Mouse (Mus musculus) limb, embryonic 15.5 days (tissue): ENCODE results near the gene Pygo1. TPM values are rescaled to one million over a fixed set of nuclear protein-coding genes. Genes with fewer than 3 reads are reported as not detected.

Experiments
- ATAC-seq: fragments of 200-750 bp; cut with Nextera tagmentation; 2 replicates; pipeline ENCODE4 v1.8.0; 2017; ENCODE audit warnings: low read depth, moderate TSS enrichment; ENCODE audit not compliant: insufficient number of reproducible peaks, low FRiP score, low TSS enrichment
- H3K27ac ChIP-seq: fragments of 300-500 bp; sonication (generic); 2 replicates; pipeline ENCODE4 v1.5.1; 2015; ENCODE audit warnings: moderate library complexity, mild to moderate bottlenecking, inconsistent platforms
- H3K27me3 ChIP-seq: fragments of 300-500 bp; sonication (generic); 2 replicates; pipeline ENCODE4 v1.6.1; 2015; ENCODE audit warnings: inconsistent platforms
- H3K36me3 ChIP-seq: fragments of 300-500 bp; sonication (generic); 2 replicates; pipeline ENCODE4 v1.6.1; 2015; ENCODE audit warnings: inconsistent platforms
- H3K4me1 ChIP-seq: fragments of 300-500 bp; sonication (generic); 2 replicates; pipeline ENCODE4 v1.6.1; 2015; ENCODE audit warnings: inconsistent platforms
- H3K4me2 ChIP-seq: fragments of 300-500 bp; sonication (generic); 2 replicates; pipeline ENCODE4 v1.6.1; 2015; ENCODE audit warnings: mild to moderate bottlenecking, inconsistent platforms
- H3K4me3 ChIP-seq: fragments of 300-500 bp; sonication (generic); 2 replicates; pipeline ENCODE4 v1.5.1; 2015; ENCODE audit warnings: mild to moderate bottlenecking, inconsistent platforms
- H3K9ac ChIP-seq: fragments of 300-500 bp; sonication (generic); 2 replicates; pipeline ENCODE4 v1.6.1; 2015; ENCODE audit warnings: inconsistent platforms
- H3K9me3 ChIP-seq: fragments of 300-500 bp; sonication (generic); 2 replicates; pipeline ENCODE4 v1.6.1; 2016; ENCODE audit warnings: inconsistent platforms
- WGBS: fragments of 180-500 bp; shearing (Covaris S2); methylation state at CpG from one replicate; pipeline ENCODE4 v1.1.7; 2015; 5-methylcytosine and 5-hydroxymethylcytosine counted together
- polyA plus RNA-seq: library from polyadenylated mRNA; unstranded; fragments of >200 nt; fragmentation: Nextera tagmentation; extraction: Ambion mirVana; gene quantifications from 2 replicates; pipeline ENCODE4 v1.2.1, GENCODE M21; 2015

Gene Pygo1
- 4.9 and 5.5 TPM in 2 replicates for polyA plus RNA-seq

DNA sequence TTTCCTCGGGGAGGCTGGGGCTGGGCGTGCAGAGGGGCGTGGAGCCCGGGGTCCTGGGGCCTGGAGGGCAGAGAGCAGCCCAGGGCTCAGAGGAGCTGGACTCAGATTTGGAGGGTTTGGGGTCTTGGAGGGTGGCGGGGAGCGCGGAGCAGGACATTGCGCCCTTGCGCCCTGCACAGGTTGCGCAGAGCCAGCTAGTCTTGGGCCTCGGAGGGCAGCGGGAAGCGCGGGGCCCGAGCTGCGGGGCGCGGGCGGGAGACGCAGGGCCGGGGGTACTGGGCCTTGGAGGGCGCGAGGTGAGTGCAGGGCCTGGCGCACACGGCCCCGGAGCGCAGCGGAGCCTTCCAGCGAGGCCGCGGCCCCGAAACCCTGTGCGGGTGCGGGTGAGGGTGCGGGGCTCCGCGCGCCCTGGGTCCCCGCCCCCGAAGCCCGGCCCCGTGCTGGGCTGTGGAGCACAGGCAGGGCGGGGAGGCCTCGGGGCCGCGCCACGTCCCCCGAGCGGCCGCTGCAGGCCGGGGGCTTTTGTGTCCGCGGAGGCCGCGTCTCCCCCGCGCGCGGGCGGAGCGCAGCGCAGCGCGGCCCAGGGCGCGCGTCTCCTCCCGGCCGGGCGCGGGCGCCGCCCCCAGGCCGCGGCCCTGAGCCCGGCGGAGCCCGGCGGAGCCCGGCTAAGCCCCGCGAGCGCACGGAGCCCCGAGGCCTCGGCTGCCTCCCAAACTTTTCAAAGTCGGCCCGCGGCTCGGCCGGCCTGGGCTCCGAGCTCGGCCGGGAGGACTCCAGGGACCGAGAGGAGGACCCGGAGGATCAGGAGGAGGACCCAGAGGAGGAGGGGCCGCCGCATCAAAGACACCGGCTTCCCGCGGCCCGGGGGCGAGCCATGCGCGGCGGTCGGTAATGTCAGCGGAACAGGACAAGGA is at the start of gene Pygo1:
TSS of gene Pygo1 (plus strand) at position 625 of the 914 bp plus-strand sequence.
- H3K9ac ChIP-seq: peak within 1 kb of the TSS; percentile 90
- no peaks in the 10 kb centered on the region for H3K36me3 ChIP-seq
- H3K27ac ChIP-seq: peak within 1 kb of the TSS; percentile 94
- H3K4me2 ChIP-seq: peak within 1 kb of the TSS; percentile 87
- under 1% methylated on average over 105 of the region's 108 CpGs for WGBS
- peak; percentile 82 for ATAC-seq
- H3K4me1 ChIP-seq: peaks cover 10% of the 10 kb centered on the region
- no peaks in the 10 kb centered on the region for H3K27me3 ChIP-seq
- peak within 1 kb of the TSS; percentile 79 for H3K4me3 ChIP-seq
- H3K9me3 ChIP-seq: no peaks in the 10 kb centered on the region

DNA sequence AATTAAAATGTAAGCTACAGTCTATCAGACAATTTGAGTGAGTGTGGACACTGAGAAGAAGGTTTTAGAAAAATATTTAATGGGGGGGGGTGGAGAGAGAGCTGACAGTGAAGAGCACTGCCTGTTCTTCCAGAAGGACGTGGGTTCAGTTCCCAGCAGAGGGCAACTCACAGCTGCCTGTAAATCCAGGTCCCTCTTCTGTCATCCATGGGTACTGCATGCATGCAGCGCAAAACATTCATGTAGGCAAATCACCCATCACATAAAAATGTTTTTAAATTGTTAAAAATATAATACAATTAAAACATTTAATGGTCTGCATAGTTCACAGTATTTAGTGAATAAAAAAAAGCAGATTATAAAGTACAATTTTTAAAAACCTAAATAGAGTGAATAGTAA is 49.6 kb upstream of the Pygo1 start:
- H3K9me3 ChIP-seq: no peaks in the 10 kb centered on the region
- H3K9ac ChIP-seq: no peak overlapping the region
- no peaks in the 10 kb centered on the region for H3K36me3 ChIP-seq
- H3K27me3 ChIP-seq: no peaks in the 10 kb centered on the region
- H3K27ac ChIP-seq: no peak overlapping the region
- ATAC-seq: no peak
- 84% methylated on average over 2 of the region's 2 CpGs for WGBS
- H3K4me3 ChIP-seq: no peak overlapping the region
- H3K4me1 ChIP-seq: peaks cover 17% of the 10 kb centered on the region
- no peak overlapping the region for H3K4me2 ChIP-seq

DNA sequence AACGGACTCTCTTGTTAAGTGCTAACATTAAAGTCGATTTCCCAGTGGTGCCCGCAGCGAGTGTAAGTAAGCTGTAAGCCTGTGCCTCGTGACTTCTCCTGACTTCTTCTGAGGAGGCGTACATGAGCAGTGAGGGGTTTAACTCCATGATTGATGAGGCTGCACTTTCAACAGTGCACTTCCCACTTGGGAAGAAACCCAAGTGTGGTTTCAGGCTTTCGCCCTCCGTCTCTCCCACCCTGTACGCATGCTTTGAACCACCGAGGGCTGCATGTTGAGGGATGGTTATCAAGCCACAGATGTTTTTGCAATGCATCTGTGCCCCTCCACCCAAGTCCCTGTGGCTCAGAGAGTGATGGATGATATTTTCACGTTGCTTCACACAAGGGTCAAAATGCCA is 47.5 kb upstream of the Pygo1 start:
- Histone ChIP-seq H3K27ac (no peak overlapping the region), H3K9ac (no peak overlapping the region), H3K27me3 (no peaks in the 10 kb centered on the region), H3K36me3 (no peaks in the 10 kb centered on the region), H3K4me2 (no peak overlapping the region), H3K4me3 (no peak overlapping the region), H3K9me3 (no peaks in the 10 kb centered on the region), H3K4me1 (peaks cover 8% of the 10 kb centered on the region; the same call in 1 of the 2 replicates)
- 24% methylated on average over 11 of the region's 11 CpGs for WGBS
- no peak; the same call in 1 of the 2 replicates for ATAC-seq

DNA sequence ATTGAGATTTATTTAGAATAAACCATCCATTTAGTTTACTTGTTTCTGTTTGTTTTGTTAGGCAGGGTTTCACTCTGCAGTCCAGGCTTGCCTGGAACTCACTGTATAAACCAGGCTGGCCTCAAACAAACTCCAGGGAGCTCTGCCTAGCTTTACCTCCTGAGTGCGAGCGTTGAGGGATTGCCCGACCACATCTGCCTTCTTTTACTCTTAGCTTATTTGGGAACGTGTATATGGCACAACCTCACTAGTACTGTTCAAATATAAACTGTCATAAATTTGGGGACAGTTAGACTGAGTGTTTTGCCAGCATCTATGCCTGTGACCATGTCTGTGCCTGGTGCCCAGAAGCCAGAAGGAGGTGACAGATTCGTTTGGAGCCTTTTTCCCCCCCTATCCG is 46.8 kb upstream of the Pygo1 start:
- H3K36me3 ChIP-seq: no peaks in the 10 kb centered on the region
- H3K4me1 ChIP-seq: peaks cover 8% of the 10 kb centered on the region; the same call in 1 of the 2 replicates
- H3K27me3 ChIP-seq: no peaks in the 10 kb centered on the region
- WGBS: 44% methylated on average over 6 of the region's 6 CpGs
- H3K4me3 ChIP-seq: no peak overlapping the region
- ATAC-seq: no peak
- H3K9me3 ChIP-seq: no peaks in the 10 kb centered on the region
- no peak overlapping the region for H3K4me2 ChIP-seq
- no peak overlapping the region for H3K27ac ChIP-seq
- H3K9ac ChIP-seq: no peak overlapping the region

DNA sequence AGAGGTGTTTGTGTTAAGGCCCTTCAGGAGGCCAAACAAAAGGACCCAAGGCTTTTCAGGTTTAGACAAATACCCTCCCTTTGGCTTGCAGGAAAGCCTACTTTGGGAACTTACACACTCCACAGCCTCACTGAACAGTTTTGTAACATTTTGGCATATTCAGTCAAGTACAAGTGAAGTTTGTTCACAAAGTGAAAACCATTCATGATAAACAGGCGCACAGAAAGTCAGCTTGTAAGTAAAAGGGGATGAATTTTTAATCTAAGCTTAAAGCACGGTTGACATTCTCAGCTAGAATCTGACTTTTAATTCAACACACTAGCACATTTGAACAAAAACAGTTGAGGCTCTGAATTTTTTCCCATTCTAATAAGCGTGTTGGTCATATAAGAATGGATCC is 45.8 kb upstream of the Pygo1 start:
- WGBS: 78% methylated on average over 3 of the region's 3 CpGs
- no peak overlapping the region for H3K9ac ChIP-seq
- peaks cover 8% of the 10 kb centered on the region; the same call in 1 of the 2 replicates for H3K4me1 ChIP-seq
- H3K4me3 ChIP-seq: no peak overlapping the region
- H3K36me3 ChIP-seq: no peaks in the 10 kb centered on the region
- no peaks in the 10 kb centered on the region for H3K27me3 ChIP-seq
- no peak for ATAC-seq
- no peak overlapping the region for H3K4me2 ChIP-seq
- H3K9me3 ChIP-seq: no peaks in the 10 kb centered on the region
- no peak overlapping the region for H3K27ac ChIP-seq

DNA sequence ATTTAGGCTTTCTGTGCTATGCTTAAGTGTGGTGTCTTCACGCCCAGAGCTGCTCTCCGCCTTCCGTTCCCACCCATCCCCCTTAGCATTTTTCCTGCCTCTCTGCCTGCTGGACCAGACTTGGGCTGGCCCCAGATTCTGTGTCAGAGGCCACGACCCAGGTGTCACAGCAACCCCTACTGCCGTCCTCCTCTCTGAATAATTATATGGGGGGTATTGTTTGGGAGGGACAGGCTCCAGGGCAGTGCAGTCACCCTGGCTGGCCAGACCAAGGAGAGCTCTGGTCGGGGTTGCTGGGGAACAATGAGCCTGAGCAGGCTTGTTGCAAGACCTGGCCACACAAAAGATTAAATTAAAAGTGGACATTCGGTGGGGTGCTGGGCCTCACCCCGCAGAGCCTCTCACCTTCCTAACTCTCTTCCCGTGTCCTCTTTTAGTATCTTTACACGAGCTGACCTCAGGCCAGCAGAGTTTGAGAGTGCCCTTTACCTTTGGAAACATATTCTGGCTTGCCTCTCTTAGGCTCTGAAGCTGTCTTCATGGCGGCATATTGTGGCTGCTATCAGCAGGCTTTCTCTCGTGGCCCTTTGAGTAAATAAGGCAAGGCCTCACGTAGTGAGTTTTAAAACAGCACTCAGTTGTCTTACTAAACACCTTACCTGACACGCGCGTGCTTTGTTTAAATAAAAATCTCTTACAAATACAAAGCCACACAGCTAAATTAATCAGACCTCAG is 45.1 kb upstream of the Pygo1 start:
- H3K27me3 ChIP-seq: no peaks in the 10 kb centered on the region
- peaks cover 8% of the 10 kb centered on the region; the same call in 1 of the 2 replicates for H3K4me1 ChIP-seq
- no peaks in the 10 kb centered on the region for H3K36me3 ChIP-seq
- no peak for ATAC-seq
- no peak overlapping the region for H3K4me3 ChIP-seq
- 51% methylated on average over 16 of the region's 16 CpGs for WGBS
- no peak overlapping the region for H3K27ac ChIP-seq
- H3K9me3 ChIP-seq: no peaks in the 10 kb centered on the region
- H3K4me2 ChIP-seq: no peak overlapping the region
- H3K9ac ChIP-seq: no peak overlapping the region

DNA sequence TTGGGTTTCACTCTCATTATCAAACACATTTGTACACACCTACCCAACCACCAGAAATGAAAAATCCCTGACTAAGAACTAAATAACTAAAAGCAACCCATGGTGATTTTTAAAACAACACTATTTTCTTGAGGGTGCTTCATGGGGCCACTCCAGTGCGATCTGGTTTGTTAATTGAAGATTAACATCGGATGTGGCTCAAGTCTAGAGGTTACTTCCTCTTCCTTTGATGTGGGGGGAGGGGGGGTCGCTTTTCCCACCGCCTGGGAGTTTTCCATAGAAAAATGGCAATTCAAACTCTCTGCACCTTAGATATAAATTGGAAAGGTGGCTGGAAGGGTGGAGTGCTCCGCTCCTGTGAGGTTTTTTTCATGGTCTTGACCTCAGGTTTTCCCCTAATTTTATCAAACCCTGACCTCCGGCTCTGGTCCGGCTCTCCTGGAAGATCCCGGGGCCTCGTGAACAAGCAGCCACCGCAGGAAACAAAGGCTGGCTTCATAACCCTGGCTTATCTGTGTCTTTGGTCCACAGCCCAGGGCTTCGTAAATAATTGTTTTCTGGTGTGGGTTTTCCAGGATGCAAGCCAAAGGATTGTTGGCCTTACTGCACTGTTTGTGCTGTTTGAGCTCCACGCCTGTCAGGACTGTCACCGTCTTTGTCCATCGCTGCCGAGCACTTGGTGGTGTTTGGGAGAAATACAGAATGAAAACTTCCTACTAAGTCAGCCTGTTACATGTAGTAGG is 44.2 kb upstream of the Pygo1 start:
- no peak overlapping the region for H3K4me2 ChIP-seq
- H3K4me1 ChIP-seq: peaks cover 8% of the 10 kb centered on the region; the same call in 1 of the 2 replicates
- H3K27me3 ChIP-seq: no peaks in the 10 kb centered on the region
- H3K36me3 ChIP-seq: no peaks in the 10 kb centered on the region
- H3K9ac ChIP-seq: no peak overlapping the region
- WGBS: 32% methylated on average over 15 of the region's 15 CpGs
- H3K27ac ChIP-seq: no peak overlapping the region
- H3K9me3 ChIP-seq: no peaks in the 10 kb centered on the region
- H3K4me3 ChIP-seq: no peak overlapping the region
- ATAC-seq: no peak

DNA sequence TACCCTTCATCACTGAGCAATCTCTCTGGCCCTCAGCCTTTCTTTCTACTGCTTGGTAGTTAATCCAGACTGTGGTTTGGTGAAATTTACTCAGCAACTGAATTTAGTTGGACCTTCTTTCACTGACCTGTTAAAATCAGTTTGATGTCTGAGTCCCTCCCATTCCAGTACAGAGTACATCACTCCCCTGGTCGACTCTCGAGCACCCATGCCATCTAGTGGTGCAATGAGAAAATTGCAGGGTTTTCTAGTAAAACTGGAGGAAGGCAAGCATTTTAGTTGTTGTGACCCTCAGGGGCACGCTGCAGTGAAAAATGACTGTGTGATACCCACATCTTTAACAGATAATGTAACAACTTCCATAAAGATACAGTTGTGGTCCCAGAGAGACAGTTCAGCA is 41.5 kb upstream of the Pygo1 start:
- 13% methylated on average over 3 of the region's 3 CpGs for whole genome bisulfite sequencing
- Histone ChIP-seq H3K27me3 (no peaks in the 10 kb centered on the region), H3K36me3 (no peaks in the 10 kb centered on the region), H3K9me3 (no peaks in the 10 kb centered on the region), H3K4me3 (no peak overlapping the region), H3K4me2 (no peak overlapping the region), H3K27ac (no peak overlapping the region), H3K4me1 (0 out of 2 replicates have a peak, but pooled peaks cover 3% of the 10 kb centered on the region), H3K9ac (no peak overlapping the region)
- no peak for ATAC-seq

DNA sequence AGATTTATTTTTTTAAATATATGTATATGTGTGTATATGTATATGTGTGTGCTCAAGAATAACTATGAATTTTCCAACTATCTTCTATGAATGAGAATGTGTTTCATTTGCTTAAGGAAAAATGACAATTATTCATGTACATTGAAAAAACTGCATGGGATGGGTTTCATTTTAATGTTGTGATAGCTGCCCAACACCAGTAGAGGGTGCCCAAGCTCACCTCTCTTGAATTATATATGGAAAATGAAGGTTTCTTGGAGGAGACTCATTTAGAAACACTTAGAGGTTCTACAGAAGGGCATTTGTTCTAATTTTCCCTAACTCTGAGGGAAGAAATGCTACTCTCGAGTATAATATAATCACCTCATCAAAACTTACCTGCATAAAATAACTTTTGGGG is 35.7 kb upstream of the Pygo1 start:
- Histone ChIP-seq H3K36me3 (no peaks in the 10 kb centered on the region), H3K9ac (no peak overlapping the region), H3K9me3 (no peaks in the 10 kb centered on the region), H3K27ac (peak overlapping the region; percentile 9; the same call in 1 of the 2 replicates), H3K4me3 (no peak overlapping the region), H3K4me2 (no peak overlapping the region), H3K4me1 (peaks cover 9% of the 10 kb centered on the region; the same call in 1 of the 2 replicates), H3K27me3 (no peaks in the 10 kb centered on the region)
- ATAC-seq: no peak
- 66% methylated on average over 1 of the region's 1 CpGs for WGBS

DNA sequence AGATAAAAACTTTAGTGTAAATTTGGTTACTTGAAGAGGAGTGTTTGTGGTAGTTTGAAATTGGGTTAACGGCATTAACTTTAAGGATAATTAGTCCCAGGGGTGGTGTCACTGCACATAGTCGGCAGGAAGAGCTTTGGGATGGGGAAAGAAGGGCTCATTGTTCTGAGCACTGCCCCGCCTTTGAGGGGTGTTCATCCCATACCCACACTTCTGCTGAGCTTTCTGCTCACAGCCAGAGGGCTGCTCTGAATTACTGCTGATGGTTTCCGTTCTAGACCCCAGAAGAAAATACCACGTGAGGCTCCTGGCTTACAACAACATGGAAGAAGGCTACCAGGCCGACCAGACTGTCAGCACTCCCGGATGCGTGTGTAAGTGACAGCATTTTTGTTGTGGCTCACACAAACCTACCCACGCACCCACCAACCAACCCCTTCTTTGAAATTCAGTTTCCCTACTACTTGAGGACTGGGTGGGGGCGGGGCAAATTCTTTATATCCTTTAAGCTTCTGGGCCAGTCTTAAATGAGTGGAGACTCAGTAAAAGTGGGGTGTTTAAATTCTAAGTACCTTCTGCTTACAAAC is 34.9 kb upstream of the Pygo1 start:
- H3K36me3 ChIP-seq: no peaks in the 10 kb centered on the region
- no peak overlapping the region for H3K4me2 ChIP-seq
- 0 out of 2 replicates have a peak overlapping the region, but pooled peaks have one; percentile 27 for H3K27ac ChIP-seq
- H3K4me1 ChIP-seq: peaks cover 9% of the 10 kb centered on the region; the same call in 1 of the 2 replicates
- no peaks in the 10 kb centered on the region for H3K27me3 ChIP-seq
- no peaks in the 10 kb centered on the region for H3K9me3 ChIP-seq
- 59% methylated on average over 10 of the region's 10 CpGs for WGBS
- no peak overlapping the region for H3K9ac ChIP-seq
- no peak overlapping the region for H3K4me3 ChIP-seq
- ATAC-seq: no peak

DNA sequence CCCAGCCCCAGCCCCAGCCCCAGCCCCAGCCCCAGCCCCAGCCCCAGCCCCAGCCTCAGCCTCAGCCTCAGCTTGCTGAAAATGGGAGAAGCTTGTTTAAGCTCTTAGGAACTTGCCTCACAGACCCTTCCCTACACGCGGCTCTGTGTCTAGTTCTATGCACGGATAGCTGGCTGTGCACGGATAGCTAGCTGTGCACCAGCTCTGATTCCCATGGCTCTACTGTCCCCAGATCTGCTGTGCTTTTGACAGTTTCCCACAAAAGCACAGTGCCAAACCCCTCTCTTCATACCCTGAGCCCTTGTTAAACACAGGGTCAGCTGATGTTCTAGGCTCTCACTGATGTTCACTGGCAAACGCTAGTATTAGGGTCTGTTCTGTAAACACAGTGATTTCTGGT is 32.7 kb upstream of the Pygo1 start:
- peaks cover 9% of the 10 kb centered on the region; the same call in 1 of the 2 replicates for H3K4me1 ChIP-seq
- WGBS: 87% methylated on average over 5 of the region's 5 CpGs
- no peak overlapping the region for H3K9ac ChIP-seq
- H3K36me3 ChIP-seq: no peaks in the 10 kb centered on the region
- ATAC-seq: no peak
- H3K27ac ChIP-seq: no peak overlapping the region
- no peak overlapping the region for H3K4me3 ChIP-seq
- H3K4me2 ChIP-seq: no peak overlapping the region
- no peaks in the 10 kb centered on the region for H3K9me3 ChIP-seq
- no peaks in the 10 kb centered on the region for H3K27me3 ChIP-seq
